Mouse (Mus musculus) small intestine, adult 2 months (tissue): ENCODE measurements around the gene Atf6b.

Experiments used
- CTCF ChIP-seq: fragments of 200-500 bp; IDR thresholded peaks from 2 replicates; pipeline ENCODE4 v1.5.1; 2012; ENCODE audit warnings: low read depth, mild to moderate bottlenecking, control low read depth, inconsistent platforms, low read length, moderate library complexity, mixed read lengths; ENCODE audit not compliant: insufficient replicate concordance, insufficient read length; ENCODE audit errors: extremely low read depth
- POLR2A ChIP-seq: fragments of 200-500 bp; IDR thresholded peaks from 2 replicates; pipeline ENCODE4 v1.6.1; 2012; ENCODE audit warnings: low read depth, mild to moderate bottlenecking, control low read depth, inconsistent platforms, low read length, moderate library complexity

GRCm38 (mm10) chr17:34652546-34652945 is 5.6 kb downstream of the Atf6b start:
- TF ChIP-seq CTCF, result no peak
- TF ChIP-seq POLR2A, result no peak
